Mouse (Mus musculus) heart, embryonic 11.5 days (tissue): ENCODE results near the gene Arhgap21. TPM values are rescaled to one million over a fixed set of nuclear protein-coding genes. Genes with fewer than 3 reads are reported as not detected.
A peak's percentile ranks its signal among the peaks of the same experiment; 100 is the strongest.

ENCODE experiments used
- ATAC-seq: fragments of 200-750 bp; cut with Nextera tagmentation; replicated peaks from 2 replicates; pipeline ENCODE4 v1.8.0; 2017; ENCODE audit warnings: moderate library complexity; ENCODE audit not compliant: insufficient number of reproducible peaks, low FRiP score, low TSS enrichment
- H3K27ac ChIP-seq: fragments of 300-500 bp; sonication (generic); 2 replicates; pipeline ENCODE4 v1.5.1; 2014; ENCODE audit warnings: mild to moderate bottlenecking, low read depth, low read length
- H3K27me3 ChIP-seq: fragments of 300-500 bp; sonication (generic); 2 replicates; pipeline ENCODE4 v1.6.1; 2014; ENCODE audit warnings: mild to moderate bottlenecking, low read length, mixed read lengths; ENCODE audit not compliant: control insufficient read depth, insufficient read depth
- H3K36me3 ChIP-seq: fragments of 300-500 bp; sonication (generic); 2 replicates; pipeline ENCODE4 v1.6.1; 2014; ENCODE audit warnings: mild to moderate bottlenecking, low read length, moderate library complexity, mixed read lengths; ENCODE audit not compliant: control insufficient read depth, insufficient read depth
- H3K4me1 ChIP-seq: fragments of 300-500 bp; sonication (generic); 2 replicates; pipeline ENCODE4 v1.6.1; 2014; ENCODE audit warnings: low read length; ENCODE audit not compliant: control insufficient read depth, insufficient read depth
- H3K4me2 ChIP-seq: fragments of 300-500 bp; sonication (generic); 2 replicates; pipeline ENCODE4 v1.6.1; 2014; ENCODE audit warnings: mild to moderate bottlenecking, moderate library complexity
- H3K4me3 ChIP-seq: fragments of 300-500 bp; sonication (generic); 2 replicates; pipeline ENCODE4 v1.5.1; 2014; ENCODE audit warnings: low read depth, low read length
- H3K9ac ChIP-seq: fragments of 300-500 bp; sonication (generic); 2 replicates; pipeline ENCODE4 v1.6.1; 2014; ENCODE audit warnings: mild to moderate bottlenecking, low read depth, low read length, moderate library complexity
- H3K9me3 ChIP-seq: fragments of 300-500 bp; sonication (generic); replicated peaks from 2 replicates; pipeline ENCODE4 v1.6.1; 2016; ENCODE audit warnings: low read length; ENCODE audit not compliant: control insufficient read depth
- WGBS: fragments of 180-500 bp; shearing (Covaris S2); extraction: QIAGEN DNeasy Blood & Tissue Kit; methylation state at CpG from one replicate; pipeline ENCODE4 v1.1.7; 2014; ENCODE audit not compliant: insufficient replicate concordance; 5-methylcytosine and 5-hydroxymethylcytosine counted together
- polyA plus RNA-seq: library from polyadenylated mRNA; unstranded; fragments of >200 nt; fragmentation: Nextera tagmentation; extraction: Ambion mirVana; gene quantifications from 2 replicates; pipeline ENCODE4 v1.2.1, GENCODE M21; 2014

Gene Arhgap21
- polyA plus RNA-seq, result 19.3 and 20.4 TPM in 2 replicates

DNA sequence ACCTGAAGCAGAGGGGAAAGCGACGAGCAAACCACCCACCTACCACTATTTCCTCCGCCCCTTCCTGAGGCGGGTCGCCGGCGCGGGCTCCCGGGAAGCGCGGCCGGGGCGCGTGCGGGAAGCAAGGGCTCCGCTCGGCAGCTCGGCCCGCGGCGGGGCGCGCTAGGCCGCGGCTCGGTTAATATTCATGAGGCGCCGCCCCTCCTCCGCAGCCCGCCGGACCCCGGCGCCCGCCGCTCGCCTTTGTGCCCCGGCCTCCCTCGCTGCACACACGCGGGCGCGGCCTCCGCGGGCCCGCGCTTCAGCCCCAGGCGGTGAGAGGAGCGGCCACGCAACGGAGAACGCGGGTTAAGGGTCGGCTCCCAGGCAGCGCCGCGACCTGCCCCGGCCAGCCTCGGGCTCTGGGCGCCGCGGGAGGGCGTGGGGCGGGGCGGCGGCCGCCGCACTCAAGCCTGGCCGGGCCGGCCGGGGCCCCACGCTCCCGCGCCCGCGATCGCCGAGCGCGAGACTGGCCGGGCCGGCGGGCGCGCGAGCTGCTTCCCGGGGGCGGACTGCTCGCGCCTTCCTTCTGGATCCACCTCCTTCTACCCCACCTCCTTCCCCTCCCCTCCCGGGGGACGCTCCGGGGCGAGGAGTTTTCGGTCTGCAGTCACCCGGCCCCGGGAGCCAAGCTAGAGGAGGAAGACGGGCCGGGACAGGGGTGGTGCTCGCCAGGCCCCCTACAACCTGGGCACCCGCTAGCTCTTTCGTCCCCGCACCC, at the start of gene Arhgap21:
Arhgap21 (minus strand) TSS at position 441 of the 760 bp plus-strand sequence.
- ATAC-seq, result peak; percentile 72
- no peaks in the 10 kb centered on the region for H3K9me3 ChIP-seq
- peak within 1 kb of the TSS; percentile 98 for H3K9ac ChIP-seq
- H3K4me2 ChIP-seq, result peak within 1 kb of the TSS; percentile 84
- peak within 1 kb of the TSS; percentile 99 for H3K27ac ChIP-seq
- H3K4me1 ChIP-seq, result peaks cover 19% of the 10 kb centered on the region
- no peaks in the 10 kb centered on the region for H3K36me3 ChIP-seq
- H3K4me3 ChIP-seq, result peak within 1 kb of the TSS; percentile 90
- WGBS, result under 1% methylated on average over 86 of the region's 102 CpGs
- H3K27me3 ChIP-seq, result no peaks in the 10 kb centered on the region

DNA sequence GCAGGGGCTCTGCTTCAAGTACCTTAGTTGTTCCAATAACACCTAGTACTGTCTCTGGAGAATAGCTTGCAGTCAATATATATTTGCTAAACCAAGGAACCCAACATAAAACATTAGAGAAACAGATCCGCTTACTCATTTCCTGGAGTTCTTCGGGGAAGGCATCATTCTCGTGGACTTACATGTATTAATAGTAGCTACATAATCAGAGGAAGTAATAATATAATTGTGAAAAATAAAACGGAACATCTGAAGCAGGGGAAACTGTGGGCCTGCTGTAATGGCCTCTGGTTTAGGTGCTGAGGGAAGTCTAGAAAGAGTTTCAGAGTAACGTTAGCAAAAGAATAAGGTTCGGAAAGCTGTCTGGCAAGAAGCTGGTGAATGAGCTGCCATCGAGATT, 47.9 kb upstream of the Arhgap21 start:
- no peaks in the 10 kb centered on the region for H3K27me3 ChIP-seq
- ATAC-seq, result no peak
- H3K4me1 ChIP-seq, result no peaks in the 10 kb centered on the region
- no peak overlapping the region for H3K9ac ChIP-seq
- WGBS, result 84% methylated on average over 7 of the region's 7 CpGs
- H3K4me2 ChIP-seq, result no peak overlapping the region
- H3K9me3 ChIP-seq, result no peaks in the 10 kb centered on the region
- H3K36me3 ChIP-seq, result no peaks in the 10 kb centered on the region
- no peak overlapping the region for H3K27ac ChIP-seq
- H3K4me3 ChIP-seq, result no peak overlapping the region

DNA sequence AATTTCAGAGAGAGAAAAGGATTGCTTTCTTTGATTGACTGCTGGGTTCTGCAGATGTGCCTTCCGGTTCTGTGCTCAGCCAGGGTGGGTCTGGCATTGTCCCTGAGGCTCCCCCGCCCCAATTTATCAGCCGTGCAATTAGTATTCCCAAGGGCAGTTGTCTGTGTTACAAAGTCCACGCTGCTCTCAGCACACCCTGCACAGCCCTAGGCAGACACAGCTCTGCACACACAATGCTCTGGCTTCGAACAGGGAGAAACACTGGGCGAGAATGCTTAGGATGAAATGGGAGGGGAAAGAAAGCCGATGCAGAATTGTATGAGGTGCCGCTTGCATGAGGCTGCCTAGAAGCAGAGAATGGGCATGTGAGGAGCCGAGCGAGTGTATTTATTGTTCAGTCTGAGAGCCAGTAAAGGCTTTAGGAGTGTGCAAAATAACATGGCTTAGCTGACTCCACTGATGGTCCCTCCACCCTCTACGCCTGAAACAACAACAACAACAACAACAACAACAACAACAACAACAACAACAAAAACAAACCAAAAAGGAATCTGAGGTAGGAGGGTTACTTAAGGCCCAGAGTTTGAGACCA, 42.2 kb upstream of the Arhgap21 start:
- H3K27ac ChIP-seq, result no peak overlapping the region
- no peak overlapping the region for H3K4me2 ChIP-seq
- WGBS, result 77% methylated on average over 11 of the region's 11 CpGs
- H3K9me3 ChIP-seq, result no peaks in the 10 kb centered on the region
- H3K9ac ChIP-seq, result no peak overlapping the region
- H3K4me1 ChIP-seq, result no peaks in the 10 kb centered on the region
- no peak for ATAC-seq
- H3K4me3 ChIP-seq, result no peak overlapping the region
- H3K36me3 ChIP-seq, result no peaks in the 10 kb centered on the region
- no peaks in the 10 kb centered on the region for H3K27me3 ChIP-seq

DNA sequence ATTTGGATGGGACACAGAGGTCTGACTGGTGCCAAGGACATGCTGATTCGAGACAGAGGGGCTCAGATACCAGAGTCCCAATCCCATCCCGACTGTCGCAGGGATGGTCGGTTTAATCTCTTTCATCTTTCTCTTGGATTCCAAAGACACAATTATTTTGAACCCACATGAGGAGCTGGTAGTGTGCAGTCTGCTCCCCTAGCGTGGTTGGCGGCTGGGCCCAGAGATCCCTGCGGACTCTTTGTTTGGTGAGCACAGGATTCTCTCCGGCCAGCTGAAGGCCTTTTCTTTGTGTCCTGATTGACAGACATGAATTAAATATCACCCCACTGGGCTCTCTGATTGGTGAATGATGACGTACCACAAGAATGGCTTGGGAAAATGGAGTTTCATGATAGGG, 41.5 kb upstream of the Arhgap21 start:
- 69% methylated on average over 9 of the region's 9 CpGs for WGBS
- Histone ChIP-seq H3K9me3 (no peaks in the 10 kb centered on the region), H3K27ac (no peak overlapping the region), H3K27me3 (no peaks in the 10 kb centered on the region), H3K36me3 (no peaks in the 10 kb centered on the region), H3K4me2 (no peak overlapping the region), H3K4me3 (no peak overlapping the region), H3K9ac (no peak overlapping the region), H3K4me1 (no peaks in the 10 kb centered on the region)
- no peak for ATAC-seq

DNA sequence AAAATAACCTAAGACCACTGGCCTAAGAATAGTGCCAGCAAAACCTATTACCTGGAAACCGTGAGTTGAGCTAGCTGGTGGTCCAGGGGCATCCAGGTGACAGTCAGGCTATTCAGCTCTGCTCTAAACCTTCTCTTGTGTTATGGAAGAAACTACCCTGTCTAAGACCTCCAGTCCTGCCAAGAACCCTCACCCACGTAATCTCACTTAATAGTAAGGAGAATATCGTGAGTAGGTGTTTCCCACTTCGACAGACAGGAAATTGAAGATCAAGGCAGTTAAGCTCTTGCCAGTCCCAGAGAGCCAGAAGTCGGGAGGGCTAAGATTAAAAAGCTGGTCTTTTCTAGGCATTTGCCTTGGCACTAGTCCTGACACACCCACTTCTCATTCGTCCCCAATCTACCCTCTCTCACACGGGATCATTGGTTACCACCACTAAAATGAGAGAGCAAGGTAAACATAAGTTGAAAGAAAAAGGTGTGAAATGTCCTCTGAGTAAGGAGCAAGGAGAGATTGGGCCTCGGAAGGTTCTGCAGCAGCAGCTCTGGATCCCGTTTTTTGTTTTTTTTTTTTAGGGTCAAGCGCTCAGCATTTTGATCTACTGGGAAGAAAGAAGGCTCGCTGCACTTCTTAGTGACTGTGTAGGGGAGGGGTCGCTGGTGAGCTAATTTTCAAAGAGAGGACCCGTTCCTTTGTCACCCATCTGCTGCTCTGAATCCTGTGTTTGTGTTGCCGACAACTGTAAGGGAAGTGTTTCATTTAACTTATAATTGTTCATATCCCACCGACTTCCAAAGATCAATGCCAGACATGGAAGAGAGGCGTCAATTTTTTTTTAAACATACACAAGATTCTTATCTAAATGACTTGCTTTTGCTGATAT, 40.8 kb upstream of the Arhgap21 start:
- H3K9me3 ChIP-seq, result no peaks in the 10 kb centered on the region
- H3K9ac ChIP-seq, result no peak overlapping the region
- H3K4me2 ChIP-seq, result no peak overlapping the region
- no peaks in the 10 kb centered on the region for H3K36me3 ChIP-seq
- WGBS, result 46% methylated on average over 16 of the region's 16 CpGs
- no peak for ATAC-seq
- H3K27ac ChIP-seq, result no peak overlapping the region
- no peak overlapping the region for H3K4me3 ChIP-seq
- H3K4me1 ChIP-seq, result no peaks in the 10 kb centered on the region
- H3K27me3 ChIP-seq, result no peaks in the 10 kb centered on the region

DNA sequence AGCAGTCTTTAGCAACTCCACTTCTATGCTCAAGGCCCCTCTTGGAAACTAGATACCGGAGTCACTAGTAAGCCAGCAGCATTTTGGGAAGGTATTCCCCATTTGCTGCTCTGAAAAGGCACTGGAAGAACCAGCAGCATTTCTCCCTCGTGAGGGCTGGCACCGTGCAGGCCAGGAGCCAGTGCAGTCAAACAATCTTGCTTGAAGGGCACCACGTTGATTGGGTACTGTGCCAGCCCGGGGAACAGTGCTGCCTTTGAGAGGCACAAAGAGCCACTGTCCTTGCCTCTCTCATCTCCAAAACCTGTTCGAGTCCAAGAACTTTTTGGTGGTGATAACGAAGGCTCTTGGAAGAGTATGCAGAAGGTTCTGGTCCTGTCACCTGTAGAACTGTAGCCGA, 33.9 kb upstream of the Arhgap21 start:
- H3K27ac ChIP-seq, result no peak overlapping the region
- H3K36me3 ChIP-seq, result no peaks in the 10 kb centered on the region
- no peak overlapping the region for H3K4me2 ChIP-seq
- H3K9me3 ChIP-seq, result no peaks in the 10 kb centered on the region
- 81% methylated on average over 8 of the region's 8 CpGs for WGBS
- no peak for ATAC-seq
- no peaks in the 10 kb centered on the region for H3K4me1 ChIP-seq
- H3K9ac ChIP-seq, result no peak overlapping the region
- no peaks in the 10 kb centered on the region for H3K27me3 ChIP-seq
- H3K4me3 ChIP-seq, result no peak overlapping the region

DNA sequence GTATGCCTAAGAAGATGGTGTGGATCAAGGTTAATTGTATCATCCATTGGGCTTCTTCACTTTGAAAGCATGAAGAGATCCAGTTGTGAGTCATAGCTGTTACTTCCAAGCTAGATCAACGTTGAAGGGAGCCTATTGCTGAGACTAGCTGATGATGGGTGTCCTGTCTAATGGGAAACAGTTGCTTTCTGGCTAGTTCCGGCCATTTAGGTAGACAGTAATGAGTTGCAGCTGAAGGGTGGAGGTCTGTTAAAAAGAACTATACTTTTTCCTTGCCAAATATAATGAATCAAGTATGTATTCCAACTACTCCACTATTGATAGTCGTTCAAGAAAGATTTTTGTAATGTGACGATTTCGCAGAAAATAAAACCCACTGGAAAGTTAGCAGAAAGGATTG, 32.5 kb upstream of the Arhgap21 start:
- Histone ChIP-seq H3K27me3 (no peaks in the 10 kb centered on the region), H3K4me1 (no peaks in the 10 kb centered on the region), H3K9me3 (no peaks in the 10 kb centered on the region), H3K27ac (no peak overlapping the region), H3K36me3 (no peaks in the 10 kb centered on the region), H3K4me2 (no peak overlapping the region), H3K9ac (no peak overlapping the region), H3K4me3 (no peak overlapping the region)
- WGBS, result 74% methylated on average over 5 of the region's 5 CpGs
- no peak for ATAC-seq

DNA sequence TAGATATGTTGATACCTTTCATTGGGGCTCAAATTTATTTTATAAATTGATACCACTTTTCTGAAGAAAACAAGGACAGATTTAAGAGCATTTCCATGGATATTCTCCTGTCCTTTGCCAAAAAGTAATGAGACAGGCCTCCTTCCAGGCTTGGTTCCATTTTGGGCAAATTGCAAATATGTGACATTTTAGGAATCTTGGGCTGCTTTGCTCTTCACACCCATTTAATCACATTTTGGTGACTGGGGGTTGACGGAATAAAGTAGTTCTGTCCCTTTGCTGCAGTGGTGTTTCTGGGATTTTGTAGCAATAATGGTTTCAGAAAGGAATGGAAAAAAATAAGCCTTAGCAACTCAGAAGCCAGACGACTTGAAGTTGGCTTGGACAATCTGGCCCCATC, 26.9 kb upstream of the Arhgap21 start:
- H3K27ac ChIP-seq, result no peak overlapping the region
- 78% methylated on average over 2 of the region's 2 CpGs for WGBS
- no peaks in the 10 kb centered on the region for H3K27me3 ChIP-seq
- no peak for ATAC-seq
- H3K36me3 ChIP-seq, result no peaks in the 10 kb centered on the region
- no peak overlapping the region for H3K9ac ChIP-seq
- no peak overlapping the region for H3K4me3 ChIP-seq
- peaks cover 2% of the 10 kb centered on the region; the same call in 1 of the 2 replicates for H3K4me1 ChIP-seq
- no peaks in the 10 kb centered on the region for H3K9me3 ChIP-seq
- H3K4me2 ChIP-seq, result no peak overlapping the region
